Mouse (Mus musculus) kidney, postnatal 25 days (tissue): Measurements from ENCODE around the gene Lrmda.

ENCODE experiments used
- DNase-seq, 2 experiments: peaks; one replicate each; pipeline ENCODE4 v3.0.0; 2021; ENCODE audit warnings: mixed read lengths in 2 of 2

The Lrmda gene

DNA sequence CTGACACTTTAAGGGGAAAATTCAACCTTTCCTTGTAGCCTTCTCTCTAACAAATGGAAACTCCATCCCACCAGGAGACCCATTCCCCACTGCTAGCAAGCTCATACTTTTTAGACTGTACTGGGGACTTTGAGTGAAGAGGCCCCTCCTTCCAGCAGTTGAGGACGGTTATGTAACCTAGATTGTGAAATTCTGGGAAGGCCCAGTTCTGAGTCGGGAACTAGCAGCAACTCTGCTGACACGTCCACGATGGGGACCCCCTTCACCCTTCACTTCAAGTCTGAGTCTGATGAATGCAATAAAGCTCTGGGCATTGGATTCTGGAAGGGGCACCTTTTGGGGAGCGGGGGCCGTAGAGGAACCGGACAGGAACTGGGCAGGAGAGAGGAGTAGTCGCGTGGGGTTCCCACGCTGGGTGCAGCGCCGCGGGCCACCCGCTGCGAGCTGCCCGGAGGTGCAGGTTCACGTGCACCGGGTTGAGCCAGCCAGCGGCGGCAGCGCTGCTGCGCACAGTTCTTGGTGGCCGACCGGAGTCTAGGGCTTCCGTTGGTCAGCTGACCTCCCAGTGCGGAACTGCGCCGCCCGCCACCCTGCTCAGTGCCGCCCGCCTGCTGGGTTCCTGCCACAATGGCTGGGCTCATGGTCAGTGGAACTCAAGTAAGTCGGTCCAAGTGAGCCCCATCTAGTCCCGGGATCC is at the start of gene Lrmda:
Gene Lrmda, plus strand, starts transcription at position 461 of the 697 bp plus-strand sequence.
- peak; percentile 85 to 94 for DNase-seq

GRCm38 (mm10) chr14:21981462-21981861 is 38.0 kb upstream of the Lrmda start:
- DNase-seq = peak; percentile 91

DNA sequence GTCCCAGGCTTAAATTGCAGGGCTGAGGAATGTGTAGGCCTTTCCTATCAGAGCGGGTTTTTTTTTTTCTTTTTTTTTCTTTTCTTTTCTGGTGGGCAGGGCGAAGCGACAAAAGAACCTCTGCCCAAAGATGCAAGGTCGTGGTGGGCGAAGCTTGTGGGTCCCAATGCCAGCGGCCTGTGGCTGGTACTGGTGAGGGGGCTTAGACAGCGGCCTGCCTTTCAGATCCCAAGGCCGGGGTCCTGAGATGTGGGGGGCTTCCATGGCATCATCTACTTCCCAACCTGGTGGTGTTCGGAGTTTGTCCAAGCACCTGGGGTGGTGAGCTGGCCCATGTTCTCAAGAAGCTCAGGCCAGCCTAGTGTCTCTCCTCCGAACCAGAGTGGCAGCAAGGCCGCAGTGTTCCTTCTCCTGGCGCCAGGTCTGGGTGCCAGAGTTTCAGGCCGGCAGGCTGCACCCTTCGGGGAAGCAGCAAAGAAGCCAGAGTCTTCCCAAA is 37.4 kb upstream of the Lrmda start:
- peak; percentile 50 to 79 for DNase-seq

DNA sequence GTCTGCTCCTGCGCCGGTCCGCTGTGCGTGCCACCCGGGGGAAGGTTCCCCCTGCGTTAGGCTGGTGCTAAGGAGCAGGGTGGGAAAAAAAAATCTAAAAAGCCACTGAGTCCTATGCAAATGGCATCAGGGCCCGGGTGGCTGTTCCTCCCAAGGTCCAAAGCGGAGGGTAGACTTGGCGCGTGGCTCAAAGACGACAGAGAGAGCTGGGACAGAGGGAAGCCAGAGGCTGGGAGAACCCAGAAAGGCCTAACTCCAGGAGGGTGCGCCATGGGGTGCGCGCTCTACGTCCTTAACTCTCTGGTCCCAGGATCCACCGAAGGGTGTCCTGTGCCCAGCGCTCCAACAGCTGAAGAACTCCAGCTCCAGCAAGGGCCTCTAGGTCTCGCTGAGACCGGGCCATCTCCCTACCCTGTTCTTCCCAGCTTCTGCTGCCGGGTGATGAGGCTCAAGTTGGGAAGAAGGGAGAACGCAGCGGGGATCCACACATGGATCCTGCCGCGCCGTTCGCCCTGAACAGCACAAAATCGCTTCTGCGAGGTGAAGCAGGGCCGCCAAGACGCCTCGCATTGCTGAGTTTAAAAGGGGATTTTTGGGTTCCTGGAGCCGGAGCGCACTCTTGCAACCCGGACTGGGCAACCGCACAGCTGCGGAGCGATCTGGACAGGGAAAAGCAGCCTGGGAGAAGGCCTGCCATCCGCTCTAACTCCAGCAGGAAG is 36.8 kb upstream of the Lrmda start:
- peak; percentile 62 to 82 for DNase-seq

- DNase-seq = peak; percentile 49 to 77
Measured at GRCm38 (mm10) chr14:21983311-21983949, 36.1 kb upstream of the Lrmda start.

DNA sequence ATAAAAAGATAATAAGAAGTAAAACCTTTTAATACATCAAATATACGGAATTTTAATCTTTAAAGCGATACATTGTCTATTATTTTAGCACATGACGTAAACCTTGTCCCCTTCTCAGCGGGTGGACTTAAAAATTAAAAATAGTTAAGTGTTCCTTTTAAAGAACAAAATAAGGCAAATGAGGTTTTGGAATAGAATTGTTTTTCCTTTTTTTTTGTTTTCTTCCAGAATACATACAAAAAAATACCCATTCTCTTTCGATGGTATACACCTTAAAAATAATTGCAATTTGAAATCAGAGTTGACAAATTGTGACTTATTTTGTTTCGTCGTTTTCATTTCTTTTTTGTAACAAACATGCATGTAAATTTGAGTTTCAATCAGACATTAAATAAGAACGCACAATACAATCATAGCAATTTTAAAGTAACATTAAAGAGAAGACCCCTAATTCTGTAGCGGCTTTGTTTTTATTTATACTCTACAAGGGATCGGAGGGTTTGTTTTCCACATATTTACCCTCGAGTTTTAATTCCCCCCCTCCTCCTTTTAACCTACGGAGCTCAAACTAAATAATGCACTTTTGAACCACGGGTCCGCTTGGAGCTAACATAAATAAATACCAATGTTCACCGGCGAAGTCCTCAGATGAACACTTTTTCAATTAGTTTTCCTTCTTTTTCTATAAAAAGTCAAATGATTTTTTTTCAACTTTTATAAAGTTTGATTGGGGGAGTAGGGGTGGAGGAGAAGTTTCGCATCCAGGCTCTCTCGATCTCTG is 35.4 kb upstream of the Lrmda start:
- no peak for DNase-seq

GRCm38 (mm10) chr14:21984757-21985425 is 34.6 kb upstream of the Lrmda start:
- DNase-seq = peak; percentile 69 to 83

DNA sequence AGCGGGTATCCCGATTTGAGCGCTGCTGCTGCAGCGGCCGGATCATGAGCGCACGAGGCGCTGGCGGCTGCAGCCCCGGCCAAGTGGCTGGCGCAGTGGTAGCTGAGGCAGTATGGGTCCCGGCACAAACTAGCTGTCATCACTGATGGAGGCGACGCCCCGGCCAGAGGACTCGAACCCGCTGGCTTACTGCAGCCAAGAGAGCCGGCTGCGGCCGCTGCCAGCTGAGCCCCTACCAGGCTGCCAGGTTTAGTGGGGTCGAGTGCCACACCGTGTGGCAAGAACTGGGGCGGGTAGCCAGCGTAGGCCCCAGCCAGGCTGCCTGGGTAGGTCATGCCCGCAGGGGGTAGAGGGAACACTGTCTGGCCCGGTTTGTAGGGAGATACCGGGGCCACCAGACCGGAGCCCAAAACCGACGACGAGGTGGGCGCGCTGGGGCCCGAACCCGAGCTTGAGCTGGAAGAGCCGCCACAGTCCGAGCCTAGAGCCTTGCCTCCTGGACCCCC is 34.0 kb upstream of the Lrmda start:
- peak; percentile 43 to 70 for DNase-seq

DNA sequence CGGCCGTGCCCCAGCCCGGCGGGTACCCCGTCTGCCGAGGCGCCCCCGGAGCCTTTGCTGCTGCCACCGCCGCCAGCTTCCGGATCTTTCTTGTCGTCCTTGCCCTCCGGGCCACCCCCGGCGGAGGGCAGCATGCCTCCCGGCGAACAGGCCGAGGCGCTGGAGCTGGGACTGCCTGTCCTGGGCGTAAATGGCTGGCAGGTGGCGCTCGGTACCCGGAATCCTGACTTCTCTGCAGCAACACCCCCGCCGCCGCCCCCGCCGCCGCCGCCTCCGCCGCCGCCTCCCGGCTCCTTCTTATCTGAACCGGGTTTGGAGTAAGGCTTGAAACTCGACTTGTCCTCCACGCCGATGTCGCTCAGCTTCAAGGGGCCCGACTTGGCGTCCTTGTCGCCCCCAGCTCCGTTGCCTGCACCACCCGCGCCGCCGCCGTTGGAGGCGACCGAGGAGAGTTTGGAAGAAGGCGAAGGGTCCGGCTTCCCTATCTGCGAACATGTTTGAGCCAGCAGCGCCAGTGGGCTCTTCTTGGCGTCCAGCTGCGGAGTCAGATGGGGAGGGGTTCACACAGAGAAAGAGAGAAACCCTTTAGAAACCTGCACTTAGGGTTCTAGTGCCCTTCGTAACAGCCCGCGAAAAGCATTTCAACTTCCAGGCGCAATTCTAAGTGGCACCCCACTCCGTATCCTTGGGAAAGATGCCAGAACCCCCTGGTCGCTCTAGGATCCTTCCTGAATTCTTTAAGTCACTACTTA is 33.4 kb upstream of the Lrmda start:
- DNase-seq = peak; percentile 87 to 91

- peak; percentile 58 to 84 for DNase-seq
Measured at GRCm38 (mm10) chr14:21986733-21987659, 32.5 kb upstream of the Lrmda start.

GRCm38 (mm10) chr14:21987660-21988576 is 31.6 kb upstream of the Lrmda start:
- DNase-seq = peak; percentile 97 to 99

- peak; percentile 67 to 81 for DNase-seq
Measured at GRCm38 (mm10) chr14:21988577-21989290, 30.8 kb upstream of the Lrmda start.

GRCm38 (mm10) chr14:21989291-21989913 is 30.1 kb upstream of the Lrmda start, which contains the start of gene Zfp503:
Zfp503 (minus strand) TSS chr14:21989601.
- DNase-seq = peak; percentile 81 to 93

GRCm38 (mm10) chr14:21990321-21991021 is 29.0 kb upstream of the Lrmda start:
- DNase-seq = peak; percentile 56 to 70

- peak; percentile 72 to 81 for DNase-seq
Measured at GRCm38 (mm10) chr14:21991251-21991780, 28.2 kb upstream of the Lrmda start.

DNA sequence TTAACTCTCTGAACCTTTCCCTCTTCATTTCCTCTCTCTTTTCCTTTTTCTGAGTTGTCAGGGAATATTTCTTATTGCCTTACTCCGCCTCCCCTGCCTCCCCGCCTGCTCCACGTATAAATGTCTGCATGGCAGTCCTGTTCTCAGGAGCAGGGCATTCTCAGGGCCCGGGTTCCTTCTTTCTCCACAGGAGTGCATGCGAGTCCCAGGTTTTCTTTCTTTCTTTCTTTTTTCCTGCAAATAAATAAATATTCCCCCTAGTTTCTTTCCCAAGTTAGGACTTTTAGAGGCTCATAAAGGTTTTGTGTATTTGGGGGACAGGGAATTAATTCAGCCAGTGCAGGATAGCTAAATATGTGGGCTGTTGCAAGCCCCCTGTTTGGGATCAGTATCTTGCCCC is 27.7 kb upstream of the Lrmda start:
- peak; percentile 37 to 51 for DNase-seq
